Mouse (Mus musculus) left cerebral cortex, postnatal 25 days (tissue): Measurements from ENCODE around the gene Dis3. TPM values are rescaled to one million over a fixed set of nuclear protein-coding genes. Genes with fewer than 3 reads are reported as not detected.

Experiments used
- DNase-seq, 2 experiments: peaks; one replicate each; pipeline ENCODE4 v3.0.0; 2022; ENCODE audit warnings: low spot score in 2 of 2, mixed read lengths in 1 of 2
- intact Hi-C: fragments of 180-260 bp; cut with DNase I; formaldehyde crosslinking; loops from one replicate; pipeline ENCODE4 v1.15.1; 2025
- total RNA-seq, 2 experiments: library from RNA; stranded (reverse); gene quantifications; 2 replicates each; pipeline ENCODE4 v1.2.3; 2021

Gene Dis3
- 10 to 100 TPM; 16.1 to 16.7 TPM for total RNA-seq

DNA sequence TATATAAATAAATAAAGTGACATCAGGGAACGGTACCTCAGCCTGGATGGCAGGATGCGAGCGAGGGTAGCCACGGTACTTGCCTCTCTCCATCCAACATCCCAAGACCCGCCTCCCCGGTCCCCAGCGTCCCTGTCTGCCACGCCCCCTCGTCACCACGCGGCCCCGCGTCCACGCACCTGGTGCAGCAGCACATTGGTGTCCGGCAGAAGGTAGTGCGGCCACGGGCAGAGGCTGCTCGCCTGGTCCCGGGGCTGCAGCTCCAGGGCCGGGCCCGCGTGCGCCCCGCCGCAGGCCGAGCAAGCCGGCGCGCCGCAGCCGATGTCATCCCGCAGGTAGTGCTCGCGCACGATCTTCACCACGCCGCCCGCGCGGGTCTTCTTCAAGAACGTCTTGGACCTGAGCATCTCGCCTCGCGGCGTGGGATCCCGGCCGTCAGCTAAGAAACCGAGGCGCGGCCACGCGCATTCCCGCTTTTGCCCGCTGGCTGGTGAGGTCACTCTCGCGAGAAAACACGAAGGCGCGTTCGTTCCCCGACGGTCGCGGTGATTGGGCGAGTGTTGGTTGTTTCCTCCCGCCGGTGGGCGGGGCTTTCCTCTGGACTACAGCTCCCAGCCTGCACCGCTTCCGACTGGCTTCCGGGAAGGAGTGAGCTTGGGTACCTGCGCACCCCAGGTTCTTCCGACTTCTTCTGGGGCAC lies at the start of gene Dis3, which contains the start of gene Pibf1:
Gene Dis3 (minus strand): TSS at position 504 of the 700 bp plus-strand sequence.
Gene Pibf1 (plus strand): TSS at position 158 of the 700 bp plus-strand sequence.
- peak; percentile 99 for DNase-seq
- intact Hi-C loops: loop anchor here (2.0 kb wide), 1 partner anchor 53 kb away; the partner anchor contains the start of genes Bora and Mzt1

DNA sequence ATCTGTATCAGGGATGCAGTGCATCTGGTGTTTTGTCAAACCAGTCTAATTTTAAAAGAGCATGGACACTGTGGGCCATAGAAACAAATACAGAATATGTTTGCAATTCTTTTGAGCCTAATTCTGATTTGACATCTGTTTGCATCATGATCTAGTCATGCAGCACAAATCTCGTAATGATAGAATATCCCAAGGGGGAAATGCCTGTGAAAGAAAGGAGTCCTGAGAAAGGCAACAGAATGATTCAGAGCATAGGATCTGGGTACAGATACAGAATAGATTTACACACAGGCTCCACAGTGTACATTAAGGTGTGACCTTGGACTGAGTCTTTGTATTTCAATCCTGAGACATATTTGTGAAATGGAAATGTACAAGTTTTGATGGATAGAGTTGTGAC lies 47.3 kb upstream of the Dis3 start:
- DNase-seq: no peak
- intact Hi-C loops: loop anchor here (10.0 kb wide), 1 partner anchor 148 kb away; the partner anchor contains the start of gene Klf5

DNA sequence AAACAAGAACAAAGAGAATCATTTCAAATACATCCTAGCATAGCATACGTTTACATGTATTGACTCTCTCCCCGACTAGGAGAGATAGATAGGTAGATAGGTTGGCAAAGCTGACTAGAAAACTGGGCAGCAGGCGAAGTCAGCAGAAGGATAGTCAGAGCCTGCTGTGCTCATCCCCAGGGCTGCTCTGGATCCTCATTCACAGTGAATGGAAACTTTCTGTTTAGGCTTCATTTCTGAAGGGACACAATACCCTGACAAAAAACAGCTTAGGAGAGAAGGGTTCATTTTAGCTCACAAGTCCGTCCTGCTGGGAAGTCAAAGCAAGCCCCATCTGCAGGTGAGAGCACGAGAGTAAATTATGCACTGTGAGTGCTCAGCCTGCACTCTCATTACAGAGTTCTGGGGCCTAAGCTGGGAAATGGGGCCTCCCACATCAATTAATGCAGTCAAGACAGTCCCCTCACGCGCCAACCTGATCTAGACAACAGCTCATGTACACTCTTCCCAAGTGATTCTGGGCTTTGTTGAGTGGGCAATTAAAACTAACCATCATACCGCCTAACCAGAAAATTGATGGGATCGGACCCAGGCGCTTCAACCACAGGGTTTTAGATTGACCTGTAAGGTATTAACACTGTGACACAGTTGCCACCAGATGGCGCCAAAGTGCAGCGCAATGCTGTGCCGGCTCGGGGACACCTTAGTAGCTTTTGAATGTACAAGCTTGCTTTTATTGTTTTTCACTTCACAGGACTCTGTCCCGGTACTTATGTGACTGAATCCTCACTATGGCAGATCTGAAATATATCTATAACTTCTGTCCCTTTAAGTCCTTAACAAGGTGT lies 42.4 kb upstream of the Dis3 start:
- intact Hi-C loops: loop anchor here (1.0 to 10.0 kb wide), 3 partner anchors 153 to 752 kb away; partner anchors contain the start of gene Klf5

DNA sequence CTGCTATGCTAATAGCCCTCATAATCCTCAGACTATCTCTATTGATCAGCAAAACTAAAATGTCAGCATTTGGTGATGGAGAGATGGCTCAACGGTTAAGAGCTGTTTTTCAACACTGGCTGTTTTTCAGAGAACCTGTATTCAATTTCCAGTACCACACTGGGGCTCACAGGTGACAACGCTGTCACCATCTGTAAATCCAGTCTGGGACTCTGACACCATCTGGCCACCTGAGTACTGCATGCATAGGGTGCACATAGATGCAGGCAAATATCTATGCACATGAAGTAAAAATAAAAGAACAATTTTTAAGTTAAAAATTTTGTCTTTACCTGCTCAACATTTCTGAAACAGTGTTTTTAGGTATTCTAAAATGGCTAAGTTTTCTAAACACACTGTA lies 40.5 kb upstream of the Dis3 start:
- no peak for DNase-seq
- intact Hi-C loops: loop anchor here (5.0 to 10.0 kb wide), 2 partner anchors 155 to 617 kb away; partner anchors contain the start of gene Klf5

More for the DNA sequence above, 42.4 kb upstream of the Dis3 start:
- DNase-seq: peak; percentile 77 to 78

DNA sequence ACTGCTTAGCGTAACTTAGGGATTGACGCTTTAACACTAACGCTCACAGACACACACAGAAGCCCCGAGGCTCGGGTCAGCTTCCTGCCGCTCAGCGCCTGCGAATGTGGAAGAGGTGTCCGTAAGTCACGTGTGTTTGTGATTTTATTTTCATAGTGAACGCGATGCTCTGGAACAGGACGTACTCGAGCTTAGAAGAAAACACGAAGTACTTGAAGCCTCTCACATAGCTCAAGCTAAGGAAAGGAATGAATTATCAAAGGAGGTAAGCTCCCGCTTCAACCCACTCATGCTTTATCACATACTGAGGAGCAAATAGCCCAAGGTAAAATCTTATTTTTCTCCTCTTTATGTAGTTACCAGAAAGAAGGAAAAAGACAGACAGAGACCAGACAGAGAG lies 36.7 kb upstream of the Dis3 start:
- intact Hi-C loops: no loop called here
- no peak for DNase-seq

DNA sequence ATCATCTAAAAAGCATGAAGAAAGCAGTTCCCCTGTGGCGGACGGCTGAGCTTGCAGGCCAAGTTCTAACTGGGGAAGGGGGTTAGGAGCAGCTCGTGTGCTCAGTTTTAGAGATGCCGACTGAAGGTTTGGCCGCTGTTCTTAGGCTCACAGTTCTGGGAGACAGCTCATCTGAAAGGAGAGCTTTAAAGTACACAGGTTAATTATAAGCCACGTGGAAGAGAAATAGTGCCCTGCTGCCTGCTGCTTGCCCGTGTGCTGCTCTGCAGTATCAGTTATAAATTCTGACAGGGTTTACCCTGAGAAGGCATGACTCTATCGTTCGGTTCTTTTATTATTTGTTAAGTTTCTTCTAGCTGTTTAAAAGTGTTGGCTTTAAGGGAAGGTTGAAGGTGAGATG lies 36.2 kb upstream of the Dis3 start:
- intact Hi-C loops: no loop called here
- DNase-seq: no peak

DNA sequence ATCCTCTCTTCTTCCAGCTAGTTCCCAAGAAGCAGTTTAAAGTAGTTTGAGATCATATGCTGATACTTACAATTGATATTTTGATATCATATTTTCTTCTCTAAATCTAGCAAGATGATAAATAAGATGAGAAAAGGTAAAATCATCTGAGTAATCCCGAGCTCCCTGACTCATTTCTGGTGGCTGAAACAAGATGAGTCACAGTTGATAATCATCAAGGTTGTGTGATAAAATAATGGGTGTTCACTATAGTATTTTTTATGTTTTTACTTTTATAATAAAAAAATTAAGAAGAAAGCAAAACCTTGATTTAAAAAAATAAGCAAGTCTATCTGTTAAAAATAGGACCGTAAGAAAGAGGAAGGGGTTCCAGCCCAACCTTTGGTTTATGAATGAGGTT lies 34.5 kb upstream of the Dis3 start:
- intact Hi-C loops: no loop called here
- DNase-seq: no peak

DNA sequence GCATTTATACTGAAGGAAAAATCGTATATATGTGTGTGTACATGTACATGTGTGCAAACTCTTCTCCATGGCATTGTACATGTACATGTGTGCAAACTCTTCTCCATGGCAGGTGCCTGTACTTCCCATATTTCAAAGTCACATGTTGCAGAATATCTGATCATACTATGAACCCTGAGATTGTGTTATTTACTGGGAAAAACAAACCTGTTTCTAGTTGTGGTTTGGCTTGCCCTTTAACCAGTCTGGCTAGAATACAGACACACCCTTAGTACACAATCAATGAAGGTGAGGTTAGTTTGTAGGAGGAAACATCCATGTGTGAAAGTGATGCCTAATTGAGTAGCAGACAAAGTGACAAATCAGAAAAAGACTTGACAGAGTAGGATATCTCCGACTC lies 29.5 kb upstream of the Dis3 start:
- intact Hi-C loops: no loop called here
- DNase-seq: no peak

DNA sequence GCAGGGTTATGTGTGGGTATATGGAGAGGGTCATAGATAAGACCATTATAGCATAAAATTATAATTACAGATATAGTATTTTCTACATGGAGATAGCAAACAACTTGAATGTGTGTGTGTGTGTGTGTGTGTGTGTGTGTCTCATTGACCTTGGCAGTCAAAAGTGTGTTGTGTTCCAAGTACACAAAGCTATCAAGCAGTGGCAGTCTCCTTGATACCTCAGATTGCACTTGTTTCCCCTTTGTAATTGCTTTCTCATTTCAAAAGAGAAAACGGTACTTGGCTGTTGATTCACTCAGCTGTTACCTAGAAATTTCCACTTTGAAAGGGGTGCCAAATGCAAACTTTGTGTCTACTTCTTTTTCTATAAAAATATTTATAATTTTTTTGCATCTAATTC lies 27.9 kb upstream of the Dis3 start:
- intact Hi-C loops: no loop called here
- no peak for DNase-seq

DNA sequence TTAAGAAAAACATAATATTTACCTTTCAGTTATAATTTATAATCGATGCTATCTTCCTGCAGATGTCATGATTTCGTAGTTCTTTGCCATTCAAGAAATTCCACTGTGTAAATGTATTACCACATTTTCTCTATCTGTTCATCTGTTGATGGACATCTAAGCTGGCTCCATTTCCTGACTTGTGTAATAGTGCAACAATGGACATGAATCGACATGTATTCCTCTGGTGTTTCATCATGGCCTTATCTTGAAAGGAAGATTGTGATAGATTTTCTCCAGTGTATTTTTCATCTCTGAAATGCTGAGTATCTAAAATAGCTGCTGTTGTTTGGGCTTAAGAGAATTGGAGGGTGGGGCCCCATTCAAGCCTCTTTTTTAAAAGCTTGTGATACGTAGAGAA lies 27.1 kb upstream of the Dis3 start:
- intact Hi-C loops: no loop called here
- DNase-seq: no peak

DNA sequence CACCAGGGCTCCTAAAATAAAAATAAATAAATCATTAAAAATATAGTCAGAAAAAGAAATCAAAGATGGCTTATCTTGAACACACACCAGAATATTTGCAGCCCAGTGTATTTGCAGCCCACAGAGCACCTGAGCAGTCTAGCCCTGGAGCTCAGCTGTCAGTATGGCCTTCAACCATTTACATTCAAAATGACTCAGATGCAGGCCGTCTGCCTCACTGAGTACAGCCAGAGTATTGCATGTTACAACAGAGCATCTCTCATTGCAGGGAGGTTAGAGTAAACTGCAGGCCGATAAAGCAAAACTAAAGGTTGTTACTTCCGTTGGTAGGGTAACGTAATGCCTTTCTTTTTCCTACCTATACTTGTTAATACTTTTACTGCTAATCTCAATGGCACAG lies 24.5 kb upstream of the Dis3 start:
- DNase-seq: no peak
- intact Hi-C loops: no loop called here

DNA sequence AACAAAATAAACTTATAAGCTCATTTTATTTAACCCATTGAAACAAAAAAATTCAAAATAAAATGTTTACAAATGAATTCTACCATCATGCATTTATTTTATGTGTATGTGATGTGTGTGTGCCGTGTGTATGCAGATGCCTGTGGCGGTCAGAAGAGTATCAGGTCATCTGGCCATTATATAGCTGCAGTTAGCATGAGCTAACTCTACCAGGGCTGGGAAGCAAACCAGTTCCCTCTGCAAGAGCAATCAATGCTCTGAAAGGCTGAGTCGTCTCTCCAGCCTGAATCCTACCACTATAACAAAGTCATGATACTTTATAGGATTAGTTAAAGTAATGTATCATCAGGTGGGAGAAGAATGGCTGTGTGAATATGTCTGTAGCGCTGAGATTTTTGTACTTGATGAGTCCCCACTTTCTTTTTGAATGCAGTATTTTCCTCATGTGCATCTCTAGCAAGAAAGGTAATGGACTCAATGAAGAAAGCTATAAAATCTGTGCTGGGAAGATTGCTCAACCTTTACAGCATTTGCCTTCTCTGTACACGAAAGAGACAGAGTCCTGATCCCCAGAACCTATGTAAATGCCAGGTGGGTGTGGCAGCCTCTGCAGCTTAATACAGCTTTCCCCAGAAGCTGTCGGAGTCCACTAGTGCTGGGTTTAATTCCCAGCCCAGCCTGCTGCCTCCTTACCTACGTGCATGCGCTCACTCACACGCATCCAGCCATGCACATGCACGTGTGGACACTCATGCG lies 22.2 kb upstream of the Dis3 start:
- intact Hi-C loops: no loop called here

DNA sequence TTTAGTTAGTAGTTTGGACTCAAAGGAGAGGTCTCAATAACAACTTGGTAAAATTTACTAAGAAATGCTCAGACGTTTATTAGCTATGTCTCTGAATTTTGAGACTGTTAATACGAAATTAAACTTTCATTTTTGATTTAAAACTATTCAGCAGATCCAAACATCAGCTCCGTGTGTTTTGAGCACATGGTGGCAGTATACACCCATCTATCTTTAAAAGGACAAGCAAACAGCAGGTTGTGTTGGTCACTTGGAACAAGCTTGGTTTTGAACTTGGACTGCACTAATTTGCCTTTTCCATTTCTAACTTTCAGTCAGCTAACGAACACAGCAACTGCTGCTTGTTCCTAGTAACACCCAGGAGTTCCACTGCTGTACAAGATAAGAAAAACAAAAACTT lies 18.0 kb upstream of the Dis3 start:
- no peak for DNase-seq
- intact Hi-C loops: no loop called here

More for the DNA sequence above, 22.2 kb upstream of the Dis3 start:
- DNase-seq: no peak

DNA sequence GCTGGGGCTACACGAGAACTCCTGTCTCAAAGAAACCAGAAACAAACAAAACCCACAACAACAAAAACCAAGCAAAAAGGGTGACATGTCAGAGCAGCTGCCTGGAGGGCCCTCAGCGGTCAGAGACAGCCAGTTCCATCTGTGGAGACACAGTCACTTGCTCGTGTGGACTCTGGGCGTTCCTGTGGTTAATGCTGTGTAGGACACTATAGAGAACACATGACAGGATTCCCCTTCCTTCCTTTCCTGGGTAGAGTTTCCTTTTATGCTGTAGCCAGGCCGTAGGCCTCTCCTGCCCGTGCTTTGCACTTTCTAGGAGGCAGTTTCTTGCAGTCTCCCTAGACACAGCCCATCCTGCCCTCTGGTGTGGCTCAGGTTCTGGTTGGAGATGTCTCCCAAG lies 9.2 kb upstream of the Dis3 start:
- intact Hi-C loops: no loop called here
- no peak for DNase-seq

DNA sequence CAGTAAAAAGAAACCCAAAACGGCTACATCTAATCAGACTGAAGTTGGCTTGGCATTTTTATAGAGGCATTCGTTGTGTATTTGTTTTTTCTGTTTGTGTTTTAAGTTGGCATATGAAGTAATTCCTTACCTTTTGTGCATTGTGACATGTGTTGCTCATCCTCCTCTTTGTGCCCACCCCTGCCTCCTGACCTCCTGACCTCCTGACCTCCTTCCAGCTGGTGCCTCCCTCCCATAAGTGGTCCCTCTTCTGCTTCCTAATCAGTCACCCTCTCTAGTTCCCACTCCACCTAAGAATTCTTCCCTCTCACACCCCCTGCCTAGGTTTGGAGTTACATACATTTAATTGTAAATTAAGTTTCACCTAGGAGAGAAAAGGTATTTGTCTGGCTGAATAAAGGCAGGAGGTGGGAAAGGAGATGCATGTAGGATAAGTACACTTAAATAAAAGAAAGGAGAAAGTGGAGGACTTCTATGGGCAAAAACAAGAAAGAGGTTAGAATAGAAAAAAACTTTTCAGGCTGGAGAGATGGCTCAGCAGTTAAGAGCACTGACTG lies 8.1 kb upstream of the Dis3 start:
- intact Hi-C loops: no loop called here
- no peak for DNase-seq

DNA sequence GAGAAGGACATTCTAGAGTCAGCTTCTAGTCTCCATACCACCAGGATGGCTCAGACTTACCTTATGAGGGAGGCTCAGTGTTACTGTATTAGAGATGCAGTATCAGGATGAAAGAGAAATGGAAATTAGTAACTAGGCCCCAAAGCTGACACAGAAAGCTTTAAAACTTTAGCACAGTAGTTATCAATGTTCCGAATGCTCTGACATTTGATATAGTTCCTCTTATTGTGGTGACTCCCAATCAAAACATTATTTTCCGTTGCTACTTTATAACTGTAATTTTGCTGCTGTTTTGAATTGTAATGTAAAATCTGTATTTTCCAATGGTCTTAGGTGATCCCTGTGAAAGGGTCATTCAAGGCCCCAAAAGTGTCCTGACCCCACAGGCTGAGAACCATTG lies 7.1 kb upstream of the Dis3 start:
- DNase-seq: no peak
- intact Hi-C loops: no loop called here

DNA sequence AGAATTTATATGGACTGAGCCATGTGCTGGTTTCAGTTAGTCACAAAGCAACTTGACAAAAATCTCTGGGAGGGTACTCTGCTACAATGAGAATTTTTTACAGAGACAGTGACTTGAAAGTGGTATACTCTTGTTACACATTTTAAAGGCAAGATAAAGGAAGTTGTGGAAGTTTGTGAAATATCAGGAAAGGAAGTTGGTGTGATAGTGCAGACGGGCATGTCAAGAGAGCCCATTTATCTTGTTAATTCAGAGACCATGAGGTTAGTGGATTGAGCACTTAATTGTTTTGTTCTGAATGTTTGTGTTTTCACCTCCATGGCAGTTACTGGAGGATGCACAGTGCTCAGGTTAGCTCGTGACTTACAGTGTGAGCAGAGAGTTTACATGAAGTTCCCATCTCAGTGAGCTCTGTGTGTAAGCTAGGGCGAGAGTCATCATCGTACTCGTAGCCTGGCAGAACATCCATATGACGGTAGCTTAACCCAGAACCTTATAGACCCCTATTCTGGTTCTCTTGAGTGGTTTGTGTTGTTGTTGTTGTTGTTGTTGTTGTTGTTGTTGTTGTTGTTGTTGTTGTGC lies 5.1 kb upstream of the Dis3 start:
- DNase-seq: no peak
- intact Hi-C loops: no loop called here

DNA sequence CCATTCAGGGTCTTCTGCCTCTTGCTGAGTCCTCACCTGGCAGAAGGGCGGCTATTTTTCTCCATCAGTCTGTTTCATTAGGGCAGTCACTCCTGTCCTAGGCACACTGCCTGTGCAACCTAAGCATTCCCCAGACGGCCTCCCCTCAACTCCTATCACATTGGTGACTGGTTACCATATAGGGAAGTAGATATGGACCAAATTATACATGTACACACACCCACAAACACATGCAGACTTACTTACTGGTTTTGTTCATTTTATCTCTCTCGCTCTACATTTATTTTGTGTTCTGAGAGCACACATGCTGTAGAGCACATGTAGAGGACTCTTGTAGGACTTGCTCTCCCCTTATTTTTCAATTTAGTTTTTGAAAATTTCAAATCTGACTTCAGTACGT lies 3.5 kb upstream of the Dis3 start:
- intact Hi-C loops: no loop called here
- no peak for DNase-seq

DNA sequence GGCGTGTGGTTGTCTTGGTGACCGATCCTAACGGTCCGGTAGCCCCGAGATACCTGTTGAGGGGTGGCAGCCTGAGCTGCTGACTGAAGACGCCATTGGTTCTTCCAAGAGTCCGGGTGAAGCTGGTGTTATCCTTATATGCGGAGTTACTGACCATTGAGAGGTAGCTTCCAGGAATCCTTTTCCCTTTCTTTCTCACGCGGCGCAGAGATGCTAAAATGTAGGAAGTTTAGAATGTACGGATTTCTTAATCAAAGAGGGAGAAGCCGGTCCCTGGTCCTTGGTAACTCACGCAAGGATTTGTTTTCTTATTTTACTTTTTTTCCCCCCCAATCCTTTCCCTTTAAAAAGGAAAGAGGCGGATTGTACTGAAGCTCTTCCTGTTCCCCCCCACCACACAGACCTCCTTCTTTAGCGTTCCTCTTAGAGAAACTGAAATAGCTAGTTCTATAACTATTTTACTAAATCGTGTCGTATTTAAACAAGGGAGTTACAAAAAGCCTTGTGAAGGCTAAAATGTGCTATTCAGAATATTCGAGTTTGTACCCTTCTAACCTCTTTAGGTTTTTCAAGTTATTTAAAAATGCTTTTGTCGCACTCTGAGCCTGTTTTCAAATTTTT lies 507 bp upstream of the Dis3 start:
- intact Hi-C loops: loop anchor here (2.0 kb wide), 1 partner anchor 53 kb away; the partner anchor contains the start of genes Bora and Mzt1
- DNase-seq: no peak
